Mouse (Mus musculus) embryo, embryonic 10 days (tissue): Measurements from ENCODE around the gene Exoc3l4.

Experiments used
- DNase-seq: peaks from one replicate; pipeline ENCODE4 v3.0.0-alpha.2; 2015; ENCODE audit warnings: low spot score

The Exoc3l4 gene

DNA sequence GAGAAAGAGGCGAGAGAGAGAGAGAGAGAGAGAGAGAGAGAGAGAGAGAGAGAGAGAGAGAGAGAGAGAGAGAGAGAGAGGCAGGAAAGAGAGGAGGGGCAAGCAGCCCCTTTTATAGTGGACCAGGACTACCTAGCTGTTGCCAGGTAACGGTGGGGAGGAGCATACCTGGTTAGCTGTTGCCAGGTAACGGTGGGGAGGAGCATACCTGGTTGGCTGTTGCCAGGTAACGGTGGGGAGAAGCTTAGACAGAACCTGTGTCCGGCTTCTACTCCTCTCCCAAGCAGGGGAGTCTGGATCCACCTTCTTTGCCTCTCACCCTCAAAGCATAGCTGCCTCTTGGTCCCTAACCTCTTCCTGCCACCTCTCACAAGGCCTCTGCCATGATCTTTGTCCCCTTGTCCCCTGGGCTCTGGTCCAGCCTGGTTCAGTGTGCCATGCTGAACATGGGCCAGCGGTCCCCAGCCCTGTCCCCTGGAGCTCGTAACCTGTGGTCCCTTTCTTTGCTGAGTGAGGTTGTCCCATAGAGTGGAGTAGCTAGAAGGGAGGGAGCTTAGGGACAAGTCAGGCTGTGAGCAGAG lies 17.4 kb downstream of the Exoc3l4 start:
- peak; percentile 43 for DNase-seq

DNA sequence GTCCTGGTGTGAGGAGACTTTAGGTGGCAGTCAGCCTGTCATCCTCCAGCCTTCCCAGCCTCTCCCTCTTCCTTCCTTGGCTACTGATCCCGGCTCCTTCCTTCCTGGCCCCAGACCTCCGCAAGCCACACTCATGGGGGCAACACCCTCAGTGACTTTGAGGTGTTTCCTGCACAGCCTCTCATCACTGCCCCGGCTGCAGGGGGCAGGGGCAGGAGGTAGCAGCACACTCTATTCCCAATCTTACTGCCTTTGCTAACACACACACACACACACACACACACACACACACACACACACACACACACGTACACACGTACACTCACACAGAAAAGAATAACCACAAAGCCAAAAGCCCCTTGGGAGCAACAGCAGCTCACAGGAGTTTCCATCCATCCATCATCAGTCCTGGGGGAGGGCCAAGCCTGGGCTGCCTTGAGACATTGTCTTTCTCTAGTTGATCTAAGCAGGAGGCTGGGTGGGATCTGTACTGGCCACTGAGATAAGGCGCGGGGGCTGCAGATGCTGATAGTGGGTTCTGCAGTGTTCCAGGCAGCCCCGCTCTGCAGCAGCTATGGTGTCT lies 18.0 kb downstream of the Exoc3l4 start:
- peak; percentile 20 for DNase-seq

DNA sequence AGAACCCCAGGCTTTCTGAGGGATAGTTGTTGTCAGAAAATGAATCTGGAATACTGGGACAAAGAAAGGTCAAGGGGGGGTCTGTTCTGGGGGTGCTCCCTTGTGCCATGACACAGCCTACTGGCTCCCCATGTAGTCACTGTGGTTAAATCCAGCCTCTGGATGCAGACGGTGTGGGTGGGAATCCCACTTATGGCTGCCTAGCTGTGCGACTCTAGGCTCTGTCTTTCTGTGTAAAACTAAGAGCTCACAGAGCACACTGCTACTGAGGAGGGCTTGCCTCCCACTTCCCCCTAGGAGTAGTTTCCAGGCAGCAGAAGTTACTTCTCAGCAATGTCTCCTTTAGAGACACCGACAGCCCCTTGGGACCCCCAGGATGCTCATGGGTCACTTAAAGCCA lies 19.4 kb downstream of the Exoc3l4 start:
- DNase-seq = no peak

DNA sequence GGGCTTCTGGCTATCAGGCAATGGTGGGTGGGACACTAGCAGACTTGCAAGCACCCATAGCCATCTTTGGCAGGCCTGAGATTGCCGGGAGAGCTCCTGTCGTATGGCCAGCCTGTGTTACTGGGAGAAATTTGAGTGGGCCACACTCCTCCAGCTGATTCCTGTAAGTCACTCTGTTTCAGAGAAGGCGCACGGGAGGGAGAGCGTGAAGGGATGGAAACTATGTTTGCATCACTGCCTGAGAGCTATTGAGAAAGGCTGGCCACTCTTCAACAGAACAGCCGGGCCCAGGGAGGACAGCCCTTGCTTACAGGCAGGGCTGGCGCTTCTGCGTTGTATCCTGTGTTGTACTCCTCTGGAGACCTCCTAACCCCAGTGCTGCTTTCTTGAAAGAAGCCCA lies 19.8 kb downstream of the Exoc3l4 start:
- DNase-seq = no peak

DNA sequence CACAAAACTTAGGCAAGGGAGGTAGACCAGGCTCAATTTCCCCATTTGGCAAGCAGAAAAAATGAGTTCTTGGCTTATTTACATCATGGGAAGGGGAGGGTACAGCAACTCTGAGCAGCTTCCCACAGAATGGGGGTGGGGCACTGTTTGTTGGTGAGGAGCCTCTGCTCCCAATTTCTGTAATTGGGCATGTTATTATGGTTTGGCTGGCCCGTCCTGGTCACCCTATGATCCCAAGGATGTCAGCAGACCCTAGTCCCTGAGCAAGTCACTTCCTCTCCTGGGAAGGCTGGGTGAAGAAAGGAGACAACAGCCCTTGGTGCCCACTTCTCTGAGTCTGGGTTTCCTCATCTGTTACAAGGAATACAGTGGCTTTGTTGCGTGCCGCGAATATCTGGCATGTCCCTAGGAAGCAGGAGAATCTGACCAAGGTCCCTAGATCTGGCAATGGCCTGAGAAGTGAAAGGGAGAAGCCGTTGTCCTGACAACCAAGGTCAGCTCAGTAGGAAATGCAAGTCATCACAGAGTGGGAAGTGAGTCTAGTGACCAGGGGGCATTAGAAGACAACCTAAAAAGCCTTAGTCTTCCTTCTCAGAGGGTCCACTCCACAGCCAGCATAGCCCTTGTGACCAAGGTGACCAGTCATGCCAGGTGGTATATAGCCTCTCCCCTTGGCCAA lies 20.5 kb downstream of the Exoc3l4 start:
- DNase-seq = no peak

DNA sequence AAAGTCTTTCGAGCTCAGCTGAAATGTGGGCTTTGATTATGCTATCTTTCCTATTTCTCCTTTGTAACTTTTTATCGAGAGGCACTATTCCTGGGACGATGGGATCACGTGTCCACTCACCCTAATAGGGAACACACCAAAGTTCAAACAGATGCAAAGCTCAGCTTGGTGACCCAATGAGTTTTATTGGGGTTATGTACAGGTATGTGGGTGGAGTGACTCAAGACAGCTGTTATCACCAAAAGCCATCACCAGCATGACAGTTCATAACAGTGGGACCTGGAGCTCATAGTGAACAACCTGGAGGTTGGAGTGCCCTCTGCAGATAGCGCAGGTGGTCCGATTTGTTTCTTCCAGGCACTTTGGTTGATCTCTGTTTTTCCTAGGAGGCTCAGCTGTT lies 22.0 kb downstream of the Exoc3l4 start:
- no peak for DNase-seq

DNA sequence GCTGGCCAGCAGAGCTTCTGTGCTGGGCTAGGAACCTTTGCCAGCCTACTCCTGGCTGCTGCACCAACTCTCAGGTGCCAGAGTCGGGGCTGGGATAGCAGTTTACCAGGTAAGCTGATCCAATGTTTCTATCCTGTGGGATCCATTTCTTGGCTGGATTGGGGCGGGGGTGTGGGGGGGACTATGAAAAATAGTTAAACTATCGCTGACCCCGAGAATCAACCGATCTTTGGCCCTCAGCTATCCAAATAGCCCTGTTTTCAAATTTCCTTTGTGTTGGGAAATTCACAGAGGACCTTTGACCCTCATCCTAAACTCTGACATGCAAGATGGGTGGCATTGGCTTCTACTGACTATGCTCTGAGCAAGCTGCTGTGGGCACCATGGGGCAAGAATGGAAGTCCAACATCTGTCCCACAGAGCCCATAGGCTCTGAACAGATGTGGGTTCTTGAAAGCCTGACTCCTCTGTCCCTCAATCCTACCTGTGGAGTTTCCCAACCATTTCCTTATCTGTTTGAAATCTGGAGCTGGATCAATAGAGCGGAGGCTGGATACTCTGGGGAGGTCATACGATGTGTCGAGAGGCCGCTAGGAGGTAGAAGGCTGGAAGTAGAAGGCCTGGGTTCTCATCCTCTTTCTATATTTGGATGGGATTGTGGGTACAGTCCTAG lies 24.0 kb downstream of the Exoc3l4 start:
- no peak for DNase-seq

DNA sequence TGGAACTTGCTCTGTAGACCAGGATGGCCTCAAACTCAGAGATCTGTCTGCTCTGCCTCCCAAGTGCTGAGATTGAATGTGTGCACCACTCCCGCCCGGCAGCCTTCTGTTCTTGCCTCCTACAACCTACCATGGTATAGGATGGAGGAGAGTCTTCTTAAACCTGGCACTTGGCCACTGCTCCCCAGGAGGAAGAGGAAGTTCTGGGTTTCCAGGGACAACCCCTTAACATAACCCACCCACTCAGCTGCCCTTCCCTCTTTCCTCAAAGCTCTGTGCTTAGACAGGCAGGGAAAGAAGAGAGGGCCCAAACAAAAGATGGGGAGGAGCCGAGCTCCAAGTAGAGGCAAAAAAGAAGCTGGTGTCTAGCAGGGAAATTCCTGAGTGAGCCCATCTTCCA lies 24.7 kb downstream of the Exoc3l4 start:
- no peak for DNase-seq

DNA sequence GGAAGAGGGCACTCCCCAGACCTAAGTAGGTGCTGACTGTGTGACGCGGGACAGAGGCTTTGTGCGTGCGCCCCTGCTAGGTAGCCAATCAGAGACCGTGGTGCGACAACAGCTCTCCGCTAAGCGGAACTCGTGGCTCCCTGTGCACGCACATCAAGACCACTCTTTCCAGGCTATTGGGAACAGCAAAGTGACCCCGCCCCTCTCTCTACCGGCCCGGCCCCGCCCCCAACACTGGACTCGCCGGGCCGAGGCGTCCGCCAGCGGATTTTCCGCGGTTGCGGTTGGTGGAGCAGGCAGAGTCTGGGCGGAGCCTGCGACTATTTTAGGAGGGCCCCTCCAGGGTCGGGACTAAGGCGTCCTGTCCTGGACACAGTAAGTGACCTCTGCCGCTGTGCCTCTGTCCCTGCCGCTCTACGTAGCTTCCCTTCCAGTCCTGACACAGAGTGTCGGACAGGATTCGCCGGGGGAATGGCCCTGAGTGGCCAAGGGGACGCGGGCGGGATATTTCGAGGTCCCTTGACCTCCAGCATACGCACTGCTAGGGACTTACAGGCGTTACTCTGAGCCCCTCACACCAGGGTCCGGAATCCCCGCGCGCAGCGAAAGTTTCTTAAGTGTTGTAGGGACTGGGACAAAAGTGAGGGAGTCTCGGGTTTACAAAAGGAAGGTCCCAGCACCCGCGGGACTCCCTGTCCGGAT lies 25.6 kb downstream of the Exoc3l4 start, which contains the start of gene Tnfaip2:
Gene Tnfaip2 (plus strand): TSS at position 161 of the 702 bp plus-strand sequence.
- peak; percentile 81 for DNase-seq

DNA sequence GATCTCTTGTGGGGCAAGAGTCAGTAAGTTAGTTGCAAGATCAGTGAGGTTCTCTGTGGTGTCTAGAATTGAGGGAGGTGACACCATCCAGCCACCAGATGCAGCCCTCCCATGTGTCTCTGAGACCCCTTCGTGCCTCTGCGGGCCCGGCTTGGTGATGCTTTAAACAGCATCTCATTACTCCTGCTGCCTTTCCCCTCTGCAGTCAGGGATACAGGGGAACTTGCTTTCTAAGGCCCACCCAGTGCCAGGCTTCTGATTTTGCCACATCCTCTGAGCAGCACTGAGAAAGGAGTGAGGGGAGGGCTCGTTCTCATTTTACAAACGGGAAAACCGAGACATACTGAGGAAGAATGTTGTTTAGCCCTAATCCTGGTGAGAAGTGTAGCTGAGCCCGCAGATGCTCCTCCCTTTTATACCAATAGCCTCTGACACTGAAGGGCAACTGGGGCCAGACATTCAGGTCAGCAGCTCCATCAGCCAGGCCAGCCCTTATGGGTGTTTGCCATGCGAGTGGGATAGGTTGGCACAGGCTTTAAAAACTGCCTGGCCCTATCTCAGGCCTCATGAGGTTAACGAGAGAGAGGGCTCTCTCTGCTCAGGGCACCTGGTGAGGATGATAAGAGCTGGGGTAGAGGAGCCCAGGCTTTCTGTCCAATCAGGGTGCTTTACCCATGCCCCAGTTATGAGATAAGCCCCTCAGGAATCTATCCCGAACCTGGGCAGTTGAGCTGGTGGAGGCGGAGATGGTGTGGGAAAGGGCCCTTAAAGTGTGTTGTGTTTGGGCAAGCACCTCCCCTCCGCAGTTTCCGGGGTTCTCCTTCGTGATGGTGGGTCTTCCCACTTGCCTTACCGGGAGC lies 26.4 kb downstream of the Exoc3l4 start:
- no peak for DNase-seq

DNA sequence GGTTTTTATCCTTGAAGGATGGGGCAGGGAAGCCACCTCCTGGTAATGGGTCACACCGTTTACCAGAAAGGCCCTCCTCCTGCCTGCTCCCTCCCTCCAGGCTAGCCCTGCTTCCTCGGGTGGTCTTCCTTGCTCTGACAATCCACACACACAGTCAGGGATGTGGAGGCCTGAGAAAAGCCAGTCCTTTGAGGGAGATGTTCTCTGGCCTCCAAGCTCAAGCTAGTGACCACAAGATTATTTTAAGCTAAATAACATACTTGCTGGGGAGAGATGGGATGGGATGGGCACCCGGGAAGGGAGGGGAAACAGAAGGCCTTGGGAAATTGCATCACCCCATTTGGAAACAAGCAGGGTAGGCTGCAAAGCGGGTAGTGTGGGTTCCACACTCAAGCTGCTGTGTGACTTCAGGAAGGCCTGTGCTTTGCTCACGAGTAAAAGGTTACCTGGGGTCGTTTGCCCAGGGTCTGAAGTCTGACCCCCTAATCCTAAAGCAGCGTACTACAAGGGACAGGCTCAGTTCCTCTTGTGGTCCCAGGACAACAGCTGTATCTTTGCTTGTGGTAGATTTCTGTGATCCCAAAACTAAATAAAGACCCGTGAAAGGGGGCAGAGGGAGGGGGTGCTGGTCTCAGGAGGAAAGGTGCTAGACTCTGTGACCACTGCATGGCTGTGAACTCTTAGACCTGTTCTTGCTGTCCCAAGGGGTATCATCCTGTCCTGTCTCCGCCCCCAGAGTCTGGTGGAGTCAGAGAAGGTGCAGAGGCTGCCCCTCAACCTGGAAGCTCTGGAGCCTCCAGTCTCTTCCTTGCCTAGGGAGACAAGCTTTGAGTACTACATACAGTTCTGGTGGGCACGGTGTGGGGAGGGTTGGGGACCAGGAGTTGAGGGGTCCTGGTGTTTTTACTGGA lies 27.4 kb downstream of the Exoc3l4 start:
- DNase-seq = no peak

DNA sequence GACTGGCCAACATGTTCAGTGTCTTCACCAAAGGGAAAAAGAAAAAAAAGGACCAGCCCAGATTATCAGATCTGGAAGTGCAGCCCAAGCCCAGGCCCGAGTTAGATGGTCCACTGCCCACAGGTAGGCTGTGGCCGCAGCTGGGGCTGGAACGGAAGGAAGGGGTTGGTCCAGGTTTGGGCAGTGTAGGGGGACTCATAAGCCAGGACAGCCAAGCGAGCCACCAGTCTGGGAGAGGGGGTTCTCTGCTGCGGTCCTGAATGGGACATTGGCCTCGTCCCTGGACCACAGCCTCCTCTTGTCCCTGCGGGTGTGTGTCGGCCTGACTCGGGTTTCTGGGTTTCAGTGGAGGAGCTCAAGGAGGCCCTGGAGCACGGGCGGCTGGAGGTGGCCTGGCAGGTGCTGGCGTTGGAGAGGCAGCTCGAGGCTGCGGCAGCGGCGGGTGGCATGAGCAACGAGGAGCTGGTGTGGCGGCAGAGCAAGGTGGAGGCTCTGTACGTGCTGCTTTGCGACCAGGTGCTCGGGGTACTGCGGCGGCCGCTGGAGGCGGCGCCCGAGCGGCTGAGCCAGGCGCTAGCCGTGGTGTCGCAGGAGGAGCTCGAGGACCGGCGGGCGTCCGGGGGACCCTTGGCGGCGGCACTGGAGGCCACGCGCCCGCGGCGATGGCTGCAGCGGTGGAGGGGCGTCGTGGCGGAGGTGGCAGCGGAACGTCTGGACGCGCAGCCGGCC lies 28.5 kb downstream of the Exoc3l4 start:
- no peak for DNase-seq

DNA sequence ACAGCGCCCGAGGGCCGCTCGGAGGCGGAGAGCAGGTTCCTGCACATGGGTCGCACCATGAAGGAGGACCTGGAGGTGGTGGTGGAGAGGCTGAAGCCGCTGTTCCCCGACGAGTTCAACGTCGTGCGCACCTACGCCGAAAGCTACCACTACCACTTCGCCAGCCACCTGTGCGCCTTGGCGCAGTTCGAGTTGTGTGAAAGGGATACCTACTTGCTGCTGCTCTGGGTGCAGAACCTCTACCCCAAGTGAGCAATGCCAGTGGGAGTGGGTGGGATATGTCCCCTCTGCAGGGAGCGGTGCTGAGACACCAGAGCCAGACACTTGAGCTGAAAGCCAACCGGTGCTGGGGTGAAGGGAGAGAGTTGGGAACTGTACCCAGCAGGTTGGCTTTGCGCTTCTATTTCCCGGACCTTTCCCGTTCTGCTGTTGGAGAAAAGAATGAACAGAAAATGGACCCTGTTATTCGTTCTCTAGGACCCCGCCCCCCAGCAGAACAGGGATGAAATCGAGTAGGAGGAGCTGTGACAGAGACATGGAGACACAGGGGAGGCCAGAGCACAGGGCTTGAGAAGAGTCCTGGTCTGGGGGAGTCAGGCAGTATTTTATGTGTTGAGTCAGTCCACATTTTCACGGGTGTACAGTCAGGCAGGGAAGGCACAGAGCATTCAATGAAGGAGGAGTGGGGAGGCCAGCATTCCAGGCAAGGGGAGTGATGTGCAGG lies 29.2 kb downstream of the Exoc3l4 start:
- DNase-seq = no peak

DNA sequence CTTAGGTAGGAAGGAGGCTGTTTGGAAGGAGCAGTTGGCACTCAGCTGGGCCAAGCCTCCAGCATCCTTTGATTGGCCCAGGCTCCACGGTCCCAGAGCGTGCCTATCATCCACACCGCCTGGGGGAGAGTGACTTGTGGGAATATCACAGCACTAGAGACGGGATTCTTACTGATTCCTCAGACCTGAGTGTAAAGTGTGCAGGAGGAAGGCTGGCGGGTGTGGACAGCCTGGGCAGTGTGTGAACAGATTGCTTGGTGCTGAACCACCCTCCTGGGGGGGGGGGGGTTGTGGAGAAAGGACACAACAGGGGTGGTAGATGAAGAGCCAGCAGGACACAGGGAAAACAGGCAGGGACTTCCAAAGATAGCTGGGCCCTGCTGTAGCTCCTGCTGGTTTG lies 29.9 kb downstream of the Exoc3l4 start:
- no peak for DNase-seq

DNA sequence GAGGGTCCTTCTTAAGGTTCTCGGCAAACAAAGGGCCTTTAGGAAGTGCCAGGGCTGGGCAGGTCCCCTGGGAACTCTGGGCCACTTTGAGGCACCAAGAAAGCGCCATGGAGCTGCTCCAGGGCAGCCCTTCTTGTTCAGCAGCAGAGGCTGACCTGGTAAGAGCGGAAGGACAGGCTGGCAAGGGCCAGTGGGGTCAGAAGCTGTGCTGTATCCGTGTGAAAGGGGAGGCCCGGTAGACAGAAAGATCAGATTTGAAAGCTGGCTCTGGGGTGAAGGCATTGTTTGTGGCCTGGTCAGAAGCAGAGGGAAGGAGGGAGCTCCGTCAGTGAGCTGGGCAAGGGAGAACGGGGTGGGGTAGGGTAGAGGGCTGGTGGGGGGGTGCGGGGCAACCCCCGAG lies 30.5 kb downstream of the Exoc3l4 start:
- no peak for DNase-seq

DNA sequence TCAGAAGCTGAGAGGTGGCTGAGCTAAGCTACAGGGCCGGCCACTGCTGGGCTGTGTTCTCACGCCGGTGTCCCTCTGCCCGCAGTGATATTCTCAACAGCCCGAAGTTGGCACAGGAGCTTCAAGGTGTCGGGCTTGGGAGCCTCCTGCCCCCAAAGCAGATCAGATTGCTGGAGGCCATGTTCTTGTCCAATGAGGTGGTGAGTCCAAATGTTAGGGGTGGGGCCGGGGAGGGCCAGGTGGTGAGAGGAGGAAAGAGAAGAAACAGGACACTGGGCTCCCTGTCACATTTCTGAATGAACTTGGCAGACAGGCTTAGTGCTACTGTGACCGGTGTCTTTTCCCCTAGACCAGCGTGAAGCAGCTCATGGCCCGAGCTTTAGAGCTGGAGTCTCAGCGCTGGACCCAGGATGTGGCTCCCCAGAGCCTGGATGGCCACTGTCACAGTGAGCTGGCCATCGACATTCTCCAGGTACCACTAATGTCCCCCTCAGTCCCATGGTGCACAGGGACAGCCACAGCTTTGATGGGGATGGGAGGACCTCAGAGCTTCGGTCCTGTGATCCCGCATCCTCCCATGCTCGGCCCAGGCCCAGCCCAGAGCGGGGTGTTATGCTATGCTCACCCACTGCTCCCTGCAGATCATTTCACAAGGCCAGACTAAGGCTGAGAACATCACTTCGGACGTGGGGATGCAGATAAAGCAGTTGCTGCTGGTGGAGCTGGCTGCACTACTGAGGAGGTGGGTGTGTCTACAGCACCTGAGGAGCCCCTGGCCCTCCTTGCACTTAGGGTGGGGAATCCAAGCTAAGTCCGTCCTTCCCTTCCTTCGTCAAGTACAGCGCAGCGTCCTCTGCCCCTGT lies 31.3 kb downstream of the Exoc3l4 start:
- DNase-seq = no peak

DNA sequence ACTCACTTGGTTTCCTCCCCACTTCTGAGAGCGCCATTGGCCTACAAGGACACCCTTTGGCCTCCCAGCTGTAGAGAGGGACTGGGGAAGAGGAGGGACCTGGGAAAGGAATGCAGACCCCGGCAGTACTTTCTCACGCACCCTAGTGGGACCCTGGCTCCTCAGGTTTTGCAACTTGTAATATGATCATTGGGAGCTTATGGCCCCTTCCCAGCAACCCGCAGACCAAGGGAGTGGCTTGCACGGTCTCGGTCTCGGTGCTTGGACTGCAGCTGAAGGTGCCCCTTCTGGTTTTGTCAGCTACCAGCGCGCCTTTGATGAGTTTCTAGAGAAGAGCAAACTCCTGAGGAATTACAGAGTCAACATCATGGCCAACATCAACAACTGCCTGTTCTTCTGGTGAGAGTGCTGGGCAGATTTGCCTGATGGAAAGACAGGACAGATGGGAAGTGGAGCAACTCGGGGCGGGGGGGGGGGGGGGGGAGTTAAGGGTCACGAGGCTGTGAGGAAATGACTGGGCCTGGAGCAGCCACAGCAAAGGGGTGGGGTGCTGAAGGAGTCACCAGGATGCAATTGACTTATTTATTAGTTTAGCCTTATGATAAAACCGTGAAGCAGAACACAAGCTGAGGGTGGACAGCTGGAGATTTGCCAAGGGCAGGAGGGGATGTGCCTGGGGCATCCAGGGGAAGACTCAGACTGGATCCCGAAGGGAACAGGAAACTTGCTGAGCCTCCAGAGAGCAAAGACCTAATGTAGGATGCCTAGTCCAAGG lies 32.3 kb downstream of the Exoc3l4 start:
- no peak for DNase-seq
